Mouse (Mus musculus) spleen, adult 2 months (tissue): ENCODE results near the gene Syna.

Experiments
- CTCF ChIP-seq: fragments of 200-500 bp; IDR thresholded peaks from 2 replicates; pipeline ENCODE4 v1.5.1; 2011; ENCODE audit warnings: mild to moderate bottlenecking, inconsistent platforms; ENCODE audit not compliant: insufficient read depth, insufficient read length, insufficient replicate concordance; ENCODE audit errors: extremely low read depth
- POLR2A ChIP-seq: fragments of 200-500 bp; IDR thresholded peaks from 2 replicates; pipeline ENCODE4 v1.6.1; 2011; ENCODE audit warnings: low read depth, low read length, inconsistent platforms

DNA sequence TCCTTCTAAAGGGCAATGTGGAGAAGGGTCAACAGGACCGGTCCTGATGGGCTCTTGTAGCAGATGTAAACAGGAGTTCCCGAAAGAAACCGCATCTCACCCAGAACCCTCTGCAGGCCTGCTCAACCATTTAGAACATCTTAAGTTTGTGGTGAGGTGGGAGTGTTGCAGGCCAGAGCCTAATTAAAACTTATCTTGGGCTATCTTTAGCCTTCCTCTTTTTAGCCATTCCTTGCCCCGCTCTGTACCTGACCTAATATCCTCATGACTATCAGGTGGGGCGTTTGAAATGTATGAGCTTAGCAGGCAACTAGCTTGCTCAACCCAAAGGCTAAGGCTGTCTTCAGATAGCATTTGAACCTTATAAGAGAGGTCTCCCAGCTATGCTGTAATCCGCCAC lies 5.7 kb upstream of the Syna start:
- TF ChIP-seq CTCF (no peak), POLR2A (no peak)
